Mouse (Mus musculus) E14TG2a.4 (cell line): ENCODE measurements around the gene Med13l.

Source experiments
- CTCF ChIP-seq: conservative IDR thresholded peaks from 2 replicates; pipeline ENCODE4 v1.5.1; 2014; ENCODE audit warnings: low read length
- NANOG ChIP-seq: IDR thresholded peaks from 2 replicates; pipeline ENCODE4 v1.6.1; 2014; ENCODE audit warnings: borderline replicate concordance, low read length, mixed read lengths
- POU5F1 ChIP-seq: IDR thresholded peaks from 2 replicates; pipeline ENCODE4 v1.6.1; 2014; ENCODE audit warnings: low read length, borderline replicate concordance

GRCm38 (mm10) chr5:118524400-118524799, 36.1 kb upstream of the Med13l start:
- TF ChIP-seq CTCF (no peak), POU5F1 (no peak), NANOG (no peak)
